Mouse (Mus musculus) forebrain, embryonic 13.5 days (tissue): ENCODE results near the gene Dctpp1. TPM values are rescaled to one million over a fixed set of nuclear protein-coding genes. Genes with fewer than 3 reads are reported as not detected.

Experiments used
- ATAC-seq: fragments of 200-750 bp; cut with Nextera tagmentation; 2 replicates; pipeline ENCODE4 v1.8.0; 2017
- H3K27ac ChIP-seq: fragments of 300-500 bp; sonication (generic); 2 replicates; pipeline ENCODE4 v1.5.1; 2015; ENCODE audit warnings: inconsistent platforms, mild to moderate bottlenecking, moderate library complexity
- H3K27me3 ChIP-seq: fragments of 300-500 bp; sonication (generic); 2 replicates; pipeline ENCODE4 v1.6.1; 2015; ENCODE audit warnings: mild to moderate bottlenecking, inconsistent platforms
- H3K36me3 ChIP-seq: fragments of 300-500 bp; sonication (generic); 2 replicates; pipeline ENCODE4 v1.6.1; 2015; ENCODE audit warnings: mild to moderate bottlenecking, inconsistent platforms; ENCODE audit not compliant: poor library complexity, severe bottlenecking
- H3K4me1 ChIP-seq: fragments of 300-500 bp; sonication (generic); 2 replicates; pipeline ENCODE4 v1.6.1; 2015; ENCODE audit warnings: inconsistent platforms
- H3K4me2 ChIP-seq: fragments of 300-500 bp; sonication (generic); 2 replicates; pipeline ENCODE4 v1.6.1; 2015; ENCODE audit warnings: inconsistent platforms, mild to moderate bottlenecking, moderate library complexity
- H3K4me3 ChIP-seq: fragments of 300-500 bp; sonication (generic); 2 replicates; pipeline ENCODE4 v1.5.1; 2015; ENCODE audit warnings: mild to moderate bottlenecking, inconsistent platforms
- H3K9ac ChIP-seq: fragments of 300-500 bp; sonication (generic); 2 replicates; pipeline ENCODE4 v1.6.1; 2015; ENCODE audit warnings: mild to moderate bottlenecking, inconsistent platforms
- H3K9me3 ChIP-seq: fragments of 300-500 bp; sonication (generic); replicated peaks from 2 replicates; pipeline ENCODE4 v1.6.1; 2016; ENCODE audit warnings: inconsistent platforms
- WGBS: fragments of 180-500 bp; shearing (Covaris S2); methylation state at CpG from one replicate; pipeline ENCODE4 v1.1.7; 2015; 5-methylcytosine and 5-hydroxymethylcytosine counted together
- polyA plus RNA-seq: library from polyadenylated mRNA; unstranded; fragments of >200 nt; fragmentation: Nextera tagmentation; extraction: Ambion mirVana; gene quantifications from 2 replicates; pipeline ENCODE4 v1.2.1, GENCODE M21; 2015

The Dctpp1 gene
- polyA plus RNA-seq, 1 experiment from 2014 or later, result 224 TPM

- no peak for ATAC-seq
- 40% methylated on average over 7 of the region's 7 CpGs for WGBS
Measured at GRCm38 (mm10) chr7:127213485-127213884, 47.0 kb downstream of the Dctpp1 start.

GRCm38 (mm10) chr7:127212432-127213250 lies 47.9 kb downstream of the Dctpp1 start:
- no peaks in the 10 kb centered on the region for H3K9me3 ChIP-seq
- no peak overlapping the region for H3K27ac ChIP-seq
- no peaks in the 10 kb centered on the region for H3K36me3 ChIP-seq
- ATAC-seq, result no peak
- 86% methylated on average over 12 of the region's 12 CpGs for WGBS
- peaks cover 16% of the 10 kb centered on the region for H3K4me1 ChIP-seq
- no peak overlapping the region for H3K4me3 ChIP-seq
- H3K4me2 ChIP-seq, result no peak overlapping the region
- H3K27me3 ChIP-seq, result peaks cover 9% of the 10 kb centered on the region
- no peak overlapping the region for H3K9ac ChIP-seq

More at GRCm38 (mm10) chr7:127213485-127213884, 47.0 kb downstream of the Dctpp1 start:
- Histone ChIP-seq H3K4me1 (peaks cover 15% of the 10 kb centered on the region), H3K4me3 (no peak overlapping the region), H3K36me3 (no peaks in the 10 kb centered on the region), H3K27me3 (peaks cover 9% of the 10 kb centered on the region), H3K9me3 (no peaks in the 10 kb centered on the region), H3K27ac (no peak overlapping the region), H3K4me2 (no peak overlapping the region), H3K9ac (no peak overlapping the region)

- Histone ChIP-seq H3K36me3 (no peaks in the 10 kb centered on the region), H3K4me3 (no peak overlapping the region), H3K9ac (no peak overlapping the region), H3K4me2 (no peak overlapping the region), H3K27ac (no peak overlapping the region), H3K4me1 (peaks cover 30% of the 10 kb centered on the region), H3K9me3 (no peaks in the 10 kb centered on the region), H3K27me3 (peaks cover 9% of the 10 kb centered on the region)
- 73% methylated on average over 5 of the region's 5 CpGs for WGBS
- ATAC-seq, result no peak
Measured at GRCm38 (mm10) chr7:127211014-127211745, 49.3 kb downstream of the Dctpp1 start.

- WGBS, result 93% methylated on average over 4 of the region's 4 CpGs
- ATAC-seq, result no peak
- no peak overlapping the region for H3K4me2 ChIP-seq
- H3K27me3 ChIP-seq, result peaks cover 9% of the 10 kb centered on the region
- no peaks in the 10 kb centered on the region; the same call in 1 of the 2 replicates for H3K36me3 ChIP-seq
- peaks cover 35% of the 10 kb centered on the region for H3K4me1 ChIP-seq
- H3K9me3 ChIP-seq, result no peaks in the 10 kb centered on the region
- H3K4me3 ChIP-seq, result no peak overlapping the region
- no peak overlapping the region for H3K9ac ChIP-seq
- no peak overlapping the region for H3K27ac ChIP-seq
Measured at GRCm38 (mm10) chr7:127210266-127210665, 50.2 kb downstream of the Dctpp1 start.

DNA sequence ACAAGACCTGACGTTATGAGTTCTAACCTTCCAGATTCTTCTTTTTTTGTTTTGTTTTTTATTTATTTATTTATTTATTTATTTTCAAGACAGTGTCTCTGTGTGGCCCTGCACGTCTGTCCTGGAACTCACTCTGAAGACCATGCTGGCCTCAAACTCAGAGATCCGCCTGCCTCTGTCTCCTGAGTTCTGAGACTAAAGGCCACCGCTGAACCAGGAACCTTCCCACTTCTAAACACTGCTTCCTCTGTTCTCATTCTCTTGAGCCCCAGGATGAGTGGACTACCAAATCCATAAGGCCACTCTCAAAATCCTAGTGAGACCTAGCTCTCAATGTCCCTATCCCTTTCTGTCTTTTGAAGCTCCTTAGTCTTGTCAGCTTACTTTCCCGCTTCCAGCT lies 50.7 kb downstream of the Dctpp1 start:
- Histone ChIP-seq H3K27ac (no peak overlapping the region), H3K4me1 (peaks cover 35% of the 10 kb centered on the region)

DNA sequence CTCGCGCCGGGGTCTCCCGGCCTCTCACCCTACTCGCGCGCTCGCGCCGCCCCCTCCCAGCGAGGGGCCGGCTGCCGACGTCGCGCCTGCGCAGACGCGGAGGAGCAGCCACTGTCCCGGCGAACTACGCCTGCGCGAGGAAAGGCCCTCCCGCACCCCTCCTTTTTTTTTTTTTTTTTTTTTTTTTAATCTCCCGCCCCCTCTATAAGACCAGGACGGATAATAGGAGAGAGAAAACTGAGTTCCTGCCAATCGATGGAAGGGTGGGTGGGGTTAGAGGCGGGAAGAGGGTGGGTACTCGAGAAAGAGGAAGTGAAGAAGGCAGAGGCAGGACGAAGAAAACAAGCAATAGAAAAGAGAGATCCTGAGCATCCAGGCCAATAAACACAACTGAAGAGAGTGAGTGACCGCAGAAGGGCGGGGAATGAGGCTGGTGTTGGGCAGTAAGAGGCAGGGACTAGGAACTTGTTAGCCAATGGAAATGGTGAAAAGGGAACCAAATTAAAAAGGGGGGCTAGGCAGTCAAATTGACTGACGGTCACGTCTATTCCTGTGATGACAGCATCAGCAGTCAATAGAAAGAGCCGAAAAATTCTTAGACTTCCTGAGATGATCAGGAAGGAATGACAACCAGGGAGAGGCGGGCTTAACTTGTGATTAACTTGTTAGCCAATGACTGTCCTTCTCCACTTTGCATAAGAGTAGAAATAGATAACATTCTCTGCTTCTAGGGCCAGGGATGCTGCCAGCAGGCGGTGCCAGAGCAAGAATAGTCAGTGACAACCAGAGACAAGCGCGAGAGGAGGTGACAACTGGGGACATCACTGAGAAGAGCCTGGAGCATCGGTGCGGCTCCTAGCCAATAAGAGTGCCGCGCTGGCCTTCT lies 51.7 kb downstream of the Dctpp1 start, which contains the start of gene Mylpf:
Mylpf (plus strand) TSS at position 338 of the 886 bp plus-strand sequence.
- Histone ChIP-seq H3K4me3 (peak within 1 kb of the TSS; percentile 96), H3K4me1 (peaks cover 41% of the 10 kb centered on the region), H3K36me3 (peaks cover 3% of the 10 kb centered on the region), H3K4me2 (peak within 1 kb of the TSS; percentile 100), H3K27me3 (peaks cover 1% of the 10 kb centered on the region; the same call in 1 of the 2 replicates), H3K27ac (peak within 1 kb of the TSS; percentile 82), H3K9me3 (no peaks in the 10 kb centered on the region), H3K9ac (peak within 1 kb of the TSS; percentile 98)
- under 1% methylated on average over 34 of the region's 44 CpGs for WGBS
- ATAC-seq, result peak; percentile 96

More for the DNA sequence above, 50.7 kb downstream of the Dctpp1 start:
- H3K4me2 ChIP-seq, result peak overlapping the region; percentile 71
- no peak for ATAC-seq
- H3K36me3 ChIP-seq, result no peaks in the 10 kb centered on the region; the same call in 1 of the 2 replicates
- H3K4me3 ChIP-seq, result peak overlapping the region; percentile 96; the same call in 1 of the 2 replicates
- WGBS, result 83% methylated on average over 5 of the region's 5 CpGs
- peaks cover 7% of the 10 kb centered on the region for H3K27me3 ChIP-seq
- H3K9ac ChIP-seq, result no peak overlapping the region; the same call in 1 of the 2 replicates
- H3K9me3 ChIP-seq, result no peaks in the 10 kb centered on the region

DNA sequence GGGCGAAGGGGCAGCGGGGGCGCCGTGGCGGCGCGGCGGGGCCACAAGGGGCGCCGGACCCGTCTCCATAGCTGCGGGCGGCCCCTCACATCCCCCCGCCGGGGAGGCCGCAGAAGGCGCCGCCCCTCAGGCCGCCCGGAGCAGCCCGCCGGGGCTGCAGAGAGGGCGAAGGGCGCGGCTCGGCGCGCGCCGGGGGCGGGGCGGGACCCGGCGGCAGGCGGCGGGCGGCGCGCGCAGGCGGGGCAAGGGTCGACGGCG lies 52.3 kb downstream of the Dctpp1 start, which contains the start of gene Tbc1d10b:
Tbc1d10b (minus strand) TSS at position 174 of the 258 bp plus-strand sequence.
- Histone ChIP-seq H3K9ac (peak within 1 kb of the TSS; percentile 98), H3K4me3 (peak within 1 kb of the TSS; percentile 96), H3K27ac (peak within 1 kb of the TSS; percentile 82), H3K9me3 (no peaks in the 10 kb centered on the region), H3K4me2 (peak within 1 kb of the TSS; percentile 100), H3K27me3 (no peaks in the 10 kb centered on the region), H3K36me3 (peaks cover 9% of the 10 kb centered on the region), H3K4me1 (peaks cover 43% of the 10 kb centered on the region)
- ATAC-seq, result peak; percentile 13
- WGBS, result 0% methylated on average over 25 of the region's 44 CpGs

DNA sequence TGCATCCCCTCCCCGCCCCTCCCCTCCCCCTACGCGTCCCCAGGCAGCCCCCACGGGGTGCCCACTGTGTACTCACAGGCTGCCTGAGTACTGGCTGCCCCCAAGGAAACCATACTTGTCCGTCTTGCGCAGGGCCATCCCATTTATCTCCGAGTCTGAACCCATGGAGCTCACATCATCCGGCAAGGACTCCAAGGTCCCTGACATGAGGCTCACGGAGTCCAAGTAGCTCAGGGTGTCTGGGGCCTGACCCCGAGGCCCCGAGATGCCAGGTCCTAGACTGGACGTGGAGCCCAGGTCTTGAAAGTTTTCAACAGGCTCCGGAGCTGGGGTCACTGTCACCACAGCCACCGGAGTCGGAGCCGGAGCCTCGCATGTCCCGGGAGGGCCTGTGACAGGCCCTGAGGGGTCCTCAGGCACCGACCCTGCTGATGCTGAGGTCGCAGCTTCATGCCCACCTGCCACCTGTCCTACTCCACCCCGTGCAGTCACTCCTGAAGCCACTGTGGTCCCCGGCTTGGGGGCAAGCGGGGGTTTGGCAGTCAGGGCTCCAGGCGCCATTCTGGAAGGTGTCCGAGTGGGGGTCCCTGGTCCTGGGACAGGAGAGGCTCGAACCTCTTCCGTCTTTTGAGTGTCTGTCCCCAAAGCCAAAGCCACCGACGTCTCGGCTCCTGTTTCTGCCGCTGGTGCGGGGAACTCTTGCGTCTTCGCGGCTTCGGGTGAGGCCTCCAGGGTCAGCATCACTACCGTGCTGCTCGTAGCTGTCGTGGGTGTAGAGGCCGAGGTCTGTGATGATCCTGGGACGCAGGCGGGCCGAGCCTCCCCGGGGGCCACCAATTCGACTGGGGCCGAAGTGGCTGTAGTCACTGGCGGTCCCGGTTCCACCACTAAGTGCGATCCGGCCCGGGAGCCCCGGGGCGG lies 52.9 kb downstream of the Dctpp1 start:
- Histone ChIP-seq H3K4me2 (peak overlapping the region; percentile 100), H3K36me3 (peaks cover 14% of the 10 kb centered on the region), H3K4me3 (peak overlapping the region; percentile 96), H3K9me3 (no peaks in the 10 kb centered on the region), H3K4me1 (peaks cover 43% of the 10 kb centered on the region), H3K27me3 (no peaks in the 10 kb centered on the region), H3K27ac (peak overlapping the region; percentile 82), H3K9ac (peak overlapping the region; percentile 98)
- under 1% methylated on average over 53 of the region's 53 CpGs for whole genome bisulfite sequencing
- ATAC-seq, result no peak
